ENCODE assay signal across 12 mouse cellular contexts in the genomic region with DNA sequence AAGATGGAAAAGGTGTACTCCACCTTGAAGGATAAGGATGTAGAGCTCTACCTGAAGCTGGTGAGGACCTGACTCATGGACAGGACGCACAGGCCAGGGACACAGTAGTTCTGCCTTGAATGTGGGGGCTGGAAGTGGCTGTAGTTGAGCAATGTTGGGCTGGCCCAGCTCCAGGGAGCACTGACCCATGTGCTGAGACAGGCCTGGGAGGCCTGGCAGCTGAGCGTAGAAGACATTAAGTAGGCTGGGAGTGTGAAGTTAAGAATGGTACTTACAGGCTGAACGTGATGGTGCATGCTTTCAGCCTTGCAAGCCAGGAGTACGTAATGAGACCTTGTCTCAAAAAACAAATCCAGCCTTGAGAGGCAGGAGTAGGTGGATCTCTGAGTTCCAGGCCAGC. TPM values are rescaled to one million over a fixed set of nuclear protein-coding genes. Genes with fewer than 3 reads are reported as not detected.
DNase-seq lines count a peak whose midpoint lies in the region; ATAC-seq and TF ChIP-seq lines count a peak whose summit lies in the region.
"Had no signal": no experiment of that assay in that cellular context is flagged by ENCODE, and none has a peak within 500 bp of the region (broad histone marks: within the 10 kb centered on the region; RNA-seq: fewer than 3 reads in every experiment).

No protein-coding gene starts in this region.

- 29% methylated on average over 4 of the region's 4 CpGs for WGBS in kidney, adult 2 months
- WGBS in kidney, embryonic 16.5 days, result 89% methylated on average over 4 of the region's 4 CpGs
- WGBS in lung, embryonic 15.5 days, result 62% methylated on average over 4 of the region's 4 CpGs
- WGBS in hindbrain, embryonic 12.5 days, result 95% methylated on average over 4 of the region's 4 CpGs
- WGBS in forebrain, embryonic 16.5 days, result 92% methylated on average over 4 of the region's 4 CpGs

- H3K9ac ChIP-seq in kidney, embryonic 16.5 days (replicated peaks; ENCODE audit: low read length), result no peak overlapping the region
- H3K9ac ChIP-seq in lung, embryonic 15.5 days, result no peak overlapping the region
- no peak overlapping the region for H3K9ac ChIP-seq in hindbrain, embryonic 12.5 days
- H3K9ac ChIP-seq in forebrain, embryonic 16.5 days (replicated peaks; ENCODE audit: low read depth, low read length), result no peak overlapping the region
- H3K9ac ChIP-seq: intestine, embryonic 15.5 days had no signal

- no peak overlapping the region; the same call in 1 of the 2 replicates for H3K27ac ChIP-seq in kidney, adult 2 months (ENCODE audit: insufficient read depth, low read depth, low read length)
- H3K27ac ChIP-seq in kidney, embryonic 16.5 days (ENCODE audit: low read length), result no peak overlapping the region
- no peak overlapping the region for H3K27ac ChIP-seq in lung, embryonic 15.5 days
- no peak overlapping the region for H3K27ac ChIP-seq in hindbrain, embryonic 12.5 days
- no peak overlapping the region for H3K27ac ChIP-seq in forebrain, embryonic 16.5 days (ENCODE audit: low read length)
- H3K27ac ChIP-seq: embryonic facial prominence, embryonic 10.5 days; intestine, embryonic 15.5 days had no signal

- no peak for ATAC-seq in kidney, embryonic 16.5 days (ENCODE audit: low FRiP score, low TSS enrichment)
- ATAC-seq in lung, embryonic 15.5 days (ENCODE audit: borderline replicate concordance, extremely low read depth, low FRiP score, low TSS enrichment), result peak; percentile 66; the same call in 1 of the 2 replicates
- ATAC-seq in hindbrain, embryonic 12.5 days (ENCODE audit: low FRiP score), result no peak
- ATAC-seq in forebrain, embryonic 16.5 days, result no peak
- ATAC-seq: forebrain, embryonic 14.5 days; intestine, embryonic 15.5 days had no signal

- H3K4me1 ChIP-seq in kidney, adult 2 months (ENCODE audit: control insufficient read depth, insufficient read depth, low read length), result peaks cover 23% of the 10 kb centered on the region
- H3K4me1 ChIP-seq in kidney, embryonic 16.5 days (ENCODE audit: insufficient read depth, low read length), result no peaks in the 10 kb centered on the region
- H3K4me1 ChIP-seq in lung, embryonic 15.5 days, result no peaks in the 10 kb centered on the region
- H3K4me1 ChIP-seq in hindbrain, embryonic 12.5 days, result no peaks in the 10 kb centered on the region
- H3K4me1 ChIP-seq in forebrain, embryonic 16.5 days (replicated peaks; ENCODE audit: control insufficient read depth, insufficient read depth, low read length), result no peaks in the 10 kb centered on the region
- H3K4me1 ChIP-seq: embryonic facial prominence, embryonic 10.5 days; intestine, embryonic 15.5 days had no signal

- TF ChIP-seq CTCF in kidney, adult 2 months (conservative IDR thresholded peaks at IDR 0.05; ENCODE audit: insufficient read depth, insufficient read length, low read depth, low read length), result no peak

- H3K27me3 ChIP-seq in kidney, adult 2 months (replicated peaks; ENCODE audit: control insufficient read depth, insufficient read depth, low read length), result no peaks in the 10 kb centered on the region
- H3K27me3 ChIP-seq in kidney, embryonic 16.5 days (ENCODE audit: insufficient read depth, low read length), result no peaks in the 10 kb centered on the region
- no peaks in the 10 kb centered on the region for H3K27me3 ChIP-seq in lung, embryonic 15.5 days
- no peaks in the 10 kb centered on the region for H3K27me3 ChIP-seq in hindbrain, embryonic 12.5 days
- H3K27me3 ChIP-seq in forebrain, embryonic 16.5 days (replicated peaks; ENCODE audit: control insufficient read depth, insufficient read depth, low read length), result no peaks in the 10 kb centered on the region
- H3K27me3 ChIP-seq: CH12.LX; intestine, embryonic 15.5 days had no signal

- no peaks in the 10 kb centered on the region for H3K9me3 ChIP-seq in kidney, embryonic 16.5 days (ENCODE audit: low read length)
- H3K9me3 ChIP-seq in lung, embryonic 15.5 days, result no peaks in the 10 kb centered on the region
- no peaks in the 10 kb centered on the region for H3K9me3 ChIP-seq in hindbrain, embryonic 12.5 days (replicated peaks)
- H3K9me3 ChIP-seq in forebrain, embryonic 16.5 days (ENCODE audit: control insufficient read depth, low read length), result no peaks in the 10 kb centered on the region
- H3K9me3 ChIP-seq: embryonic facial prominence, embryonic 10.5 days; intestine, embryonic 15.5 days had no signal

- no peak for TF ChIP-seq POLR2A in kidney, adult 2 months (IDR thresholded peaks at IDR 0.05; ENCODE audit: low read depth, low read length)

- DNase-seq in kidney, adult 2 months, result peak; percentile 94
- peak; percentile 68 to 72 for DNase-seq in adrenal gland, adult 18-20 months (ENCODE audit: low spot score in 2 of 2)
- DNase-seq in gonadal fat pad, adult 2 months (ENCODE audit: low read depth), result peak; percentile 94
- DNase-seq in layer of hippocampus, postnatal 36 days, result no peak

- no peak overlapping the region for H3K4me3 ChIP-seq in kidney, adult 2 months (ENCODE audit: insufficient read depth, low read depth, low read length)
- no peak overlapping the region for H3K4me3 ChIP-seq in kidney, embryonic 16.5 days (ENCODE audit: low read length)
- H3K4me3 ChIP-seq in lung, embryonic 15.5 days, result no peak overlapping the region
- no peak overlapping the region for H3K4me3 ChIP-seq in hindbrain, embryonic 12.5 days
- H3K4me3 ChIP-seq in forebrain, embryonic 16.5 days (replicated peaks; ENCODE audit: low read length), result no peak overlapping the region
- H3K4me3 ChIP-seq: embryonic facial prominence, embryonic 10.5 days; intestine, embryonic 15.5 days had no signal

- peaks cover 6% of the 10 kb centered on the region for H3K36me3 ChIP-seq in kidney, adult 2 months (ENCODE audit: control insufficient read depth, insufficient read depth, low read length)
- H3K36me3 ChIP-seq in kidney, embryonic 16.5 days (ENCODE audit: insufficient read depth, low read length), result peaks cover 80% of the 10 kb centered on the region
- peaks cover 78% of the 10 kb centered on the region for H3K36me3 ChIP-seq in lung, embryonic 15.5 days
- peaks cover 91% of the 10 kb centered on the region for H3K36me3 ChIP-seq in hindbrain, embryonic 12.5 days
- peaks cover 54% of the 10 kb centered on the region for H3K36me3 ChIP-seq in forebrain, embryonic 16.5 days (ENCODE audit: control insufficient read depth, insufficient read depth)

- H3K4me2 ChIP-seq in kidney, embryonic 16.5 days (replicated peaks; ENCODE audit: low read depth, low read length), result no peak overlapping the region
- H3K4me2 ChIP-seq in lung, embryonic 15.5 days, result no peak overlapping the region
- no peak overlapping the region for H3K4me2 ChIP-seq in hindbrain, embryonic 12.5 days (replicated peaks)
- no peak overlapping the region for H3K4me2 ChIP-seq in forebrain, embryonic 16.5 days (ENCODE audit: low read length)
- H3K4me2 ChIP-seq: intestine, embryonic 15.5 days had no signal

RNA-seq across cellular contexts. Expression of a gene that starts 13.9 kb away (rescaled TPM):
- 156 and 161 TPM in 2 replicates for polyA plus RNA-seq in kidney, adult 2 months (2012; rRNA removed)
- polyA plus RNA-seq in kidney, embryonic 16.5 days (2015; fragmentation: Nextera tagmentation; extraction: Ambion mirVana), result 8.2 and 12.3 TPM in 2 replicates
- 10 to 100 TPM; 38.5 to 53.2 TPM for total RNA-seq in adrenal gland, adult 18-20 months (2021)
- 47.7 and 59.5 TPM in 2 replicates for polyA plus RNA-seq in gonadal fat pad, adult 2 months (2012; rRNA removed)
- polyA plus RNA-seq in lung, embryonic 15.5 days (2015; fragmentation: Nextera tagmentation; extraction: Ambion mirVana), result 8.3 and 9.5 TPM in 2 replicates
- polyA plus RNA-seq in hindbrain, embryonic 12.5 days (2016; fragmentation: Nextera tagmentation; extraction: Ambion mirVana), result 10.3 and 10.6 TPM in 2 replicates
- 10 to 100 TPM; 58.5 to 61.7 TPM for total RNA-seq in layer of hippocampus, postnatal 36 days (2021)
- polyA plus RNA-seq in forebrain, embryonic 16.5 days (2015; fragmentation: Nextera tagmentation; extraction: Ambion mirVana), result 10.5 and 12.7 TPM in 2 replicates

RNA-seq across cellular contexts. Expression of a gene that starts 23.1 kb away (rescaled TPM):
- polyA plus RNA-seq in kidney, adult 2 months (2012; rRNA removed), result 45.8 and 59.5 TPM in 2 replicates
- polyA plus RNA-seq in kidney, embryonic 16.5 days (2015; fragmentation: Nextera tagmentation; extraction: Ambion mirVana), result 5.6 and 8.0 TPM in 2 replicates
- total RNA-seq in adrenal gland, adult 18-20 months (2021), result 10 to 100 TPM; 31.6 to 40.4 TPM
- polyA plus RNA-seq in gonadal fat pad, adult 2 months (2012; rRNA removed), result 58.1 TPM in 2 replicates
- 6.5 and 8.1 TPM in 2 replicates for polyA plus RNA-seq in lung, embryonic 15.5 days (2015; fragmentation: Nextera tagmentation; extraction: Ambion mirVana)
- 11.8 and 12.6 TPM in 2 replicates for polyA plus RNA-seq in hindbrain, embryonic 12.5 days (2016; fragmentation: Nextera tagmentation; extraction: Ambion mirVana)
- 100 to 1,000 TPM; 189 to 198 TPM for total RNA-seq in layer of hippocampus, postnatal 36 days (2021)
- 10.9 and 16.5 TPM in 2 replicates for polyA plus RNA-seq in forebrain, embryonic 16.5 days (2015; fragmentation: Nextera tagmentation; extraction: Ambion mirVana)

RNA-seq across cellular contexts. Expression of a gene that starts 23.8 kb away (rescaled TPM):
- polyA plus RNA-seq in kidney, adult 2 months (2012; rRNA removed), result 78.0 and 98.0 TPM in 2 replicates
- polyA plus RNA-seq in kidney, embryonic 16.5 days (2015; fragmentation: Nextera tagmentation; extraction: Ambion mirVana), result 22.0 and 22.8 TPM in 2 replicates
- total RNA-seq in adrenal gland, adult 18-20 months (2021), result 10 to 100 TPM; 34.0 to 40.6 TPM
- polyA plus RNA-seq in gonadal fat pad, adult 2 months (2012; rRNA removed), result 40.8 and 41.5 TPM in 2 replicates
- 16.2 and 16.7 TPM in 2 replicates for polyA plus RNA-seq in lung, embryonic 15.5 days (2015; fragmentation: Nextera tagmentation; extraction: Ambion mirVana)
- 15.7 and 16.2 TPM in 2 replicates for polyA plus RNA-seq in hindbrain, embryonic 12.5 days (2016; fragmentation: Nextera tagmentation; extraction: Ambion mirVana)
- 10 to 100 TPM; 21.3 to 21.9 TPM for total RNA-seq in layer of hippocampus, postnatal 36 days (2021)
- 10.7 and 13.3 TPM in 2 replicates for polyA plus RNA-seq in forebrain, embryonic 16.5 days (2015; fragmentation: Nextera tagmentation; extraction: Ambion mirVana)

RNA-seq across cellular contexts. Expression of a gene that starts 30.8 kb away (rescaled TPM):
- 22.8 and 23.6 TPM in 2 replicates for polyA plus RNA-seq in kidney, adult 2 months (2012; rRNA removed)
- 83.5 and 93.2 TPM in 2 replicates for polyA plus RNA-seq in kidney, embryonic 16.5 days (2015; fragmentation: Nextera tagmentation; extraction: Ambion mirVana)
- total RNA-seq in adrenal gland, adult 18-20 months (2021), result 10 to 100 TPM; 21.1 to 25.4 TPM
- 24.3 and 27.3 TPM in 2 replicates for polyA plus RNA-seq in gonadal fat pad, adult 2 months (2012; rRNA removed)
- polyA plus RNA-seq in lung, embryonic 15.5 days (2015; fragmentation: Nextera tagmentation; extraction: Ambion mirVana), result 70.9 and 71.8 TPM in 2 replicates
- 63.7 and 63.9 TPM in 2 replicates for polyA plus RNA-seq in hindbrain, embryonic 12.5 days (2016; fragmentation: Nextera tagmentation; extraction: Ambion mirVana)
- 10 to 100 TPM; 34.5 to 37.2 TPM for total RNA-seq in layer of hippocampus, postnatal 36 days (2021)
- 63.8 and 65.9 TPM in 2 replicates for polyA plus RNA-seq in forebrain, embryonic 16.5 days (2015; fragmentation: Nextera tagmentation; extraction: Ambion mirVana)

RNA-seq across cellular contexts. Expression of a gene that starts 54.0 kb away (rescaled TPM):
- 49.0 and 69.1 TPM in 2 replicates for polyA plus RNA-seq in kidney, adult 2 months (2012; rRNA removed)
- 41.6 and 42.6 TPM in 2 replicates for polyA plus RNA-seq in kidney, embryonic 16.5 days (2015; fragmentation: Nextera tagmentation; extraction: Ambion mirVana)
- total RNA-seq in adrenal gland, adult 18-20 months (2021), result 10 to 100 TPM in 1 of 2 experiments, 1 to 10 TPM in 1; 9.7 to 15.6 TPM
- polyA plus RNA-seq in gonadal fat pad, adult 2 months (2012; rRNA removed), result 56.4 and 66.5 TPM in 2 replicates
- polyA plus RNA-seq in lung, embryonic 15.5 days (2015; fragmentation: Nextera tagmentation; extraction: Ambion mirVana), result 31.4 and 32.5 TPM in 2 replicates
- 23.7 and 25.5 TPM in 2 replicates for polyA plus RNA-seq in hindbrain, embryonic 12.5 days (2016; fragmentation: Nextera tagmentation; extraction: Ambion mirVana)
- 1 to 10 TPM; 9.4 to 9.5 TPM for total RNA-seq in layer of hippocampus, postnatal 36 days (2021)
- 17.8 and 19.0 TPM in 2 replicates for polyA plus RNA-seq in forebrain, embryonic 16.5 days (2015; fragmentation: Nextera tagmentation; extraction: Ambion mirVana)

Comparison
In these comparisons a context has a peak if more than half of its experiments do, and no peak if none do; other contexts are left out.
1. DNase-seq: peak in kidney, adult 2 months (single experiment), adrenal gland, adult 18-20 months (2 of 2) and gonadal fat pad, adult 2 months (single experiment); none in layer of hippocampus, postnatal 36 days (0 of 2).